Mouse (Mus musculus): Measurements from ENCODE around the gene Rimbp3. TPM values are rescaled to one million over a fixed set of nuclear protein-coding genes. Genes with fewer than 3 reads are reported as not detected.

Rimbp3 gene
- total and polyA plus RNA-seq, 3 experiments: 0.35 to 0.62 TPM; not detected in 1

DNA sequence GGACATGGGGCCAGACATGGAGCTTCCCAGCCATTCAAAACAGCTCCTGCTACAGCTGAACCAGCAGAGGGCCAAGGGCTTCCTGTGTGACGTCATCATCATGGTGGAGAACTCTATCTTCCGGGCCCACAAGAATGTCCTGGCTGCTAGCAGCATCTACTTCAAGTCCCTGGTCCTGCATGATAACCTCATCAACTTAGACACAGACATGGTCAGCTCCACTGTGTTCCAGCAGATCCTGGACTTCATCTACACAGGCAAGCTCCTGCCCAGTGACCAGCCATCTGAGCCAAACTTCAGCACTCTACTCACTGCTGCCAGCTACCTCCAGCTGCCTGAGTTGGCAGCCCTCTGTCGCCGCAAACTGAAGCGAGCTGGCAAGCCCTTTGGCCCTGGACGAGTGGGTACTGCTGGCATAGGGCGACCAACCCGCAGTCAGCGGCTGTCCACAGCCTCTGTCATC lies 49.0 kb downstream of the Rimbp3 start:
- no peaks in the 10 kb centered on the region for H3K27me3 ChIP-seq (ENCODE audit: control insufficient read depth in 1 of 2, insufficient read depth in 2 of 2, low read length in 2 of 2)
- peaks cover 1 to 14% of the 10 kb centered on the region in 2 experiments for H3K36me3 ChIP-seq (ENCODE audit: control insufficient read depth in 1 of 2, insufficient read depth in 2 of 2, low read length in 2 of 2)
- H3K4me1 ChIP-seq (ENCODE audit: control insufficient read depth in 1 of 2, insufficient read depth in 2 of 2, low read length in 2 of 2): peaks cover 11 to 19% of the 10 kb centered on the region in 2 experiments
- DNase-seq (ENCODE audit: low read depth, low spot score): no peak
- peaks cover 4% of the 10 kb centered on the region; the same call in 1 of the 2 replicates for H3K79me2 ChIP-seq (ENCODE audit: control insufficient read depth, insufficient read depth, low read length, poor library complexity)
- H3K27ac ChIP-seq (ENCODE audit: control insufficient read depth, low read depth, low read length): no peak overlapping the region
- H3K9me3 ChIP-seq (replicated peaks; ENCODE audit: insufficient read depth, low read length): no peaks in the 10 kb centered on the region
- TF ChIP-seq BHLHE40 (IDR thresholded peaks at IDR 0.05; ENCODE audit: borderline replicate concordance, low read depth, low read length) (no peak), ZC3H11A (IDR thresholded peaks at IDR 0.05; ENCODE audit: low read depth, low read length) (no peak), NRF1 (IDR thresholded peaks at IDR 0.05; ENCODE audit: insufficient read depth, low read depth, low read length, poor library complexity, severe bottlenecking) (no peak), MYC (IDR thresholded peaks at IDR 0.05; ENCODE audit: low read depth, low read length) (no peak), ETS1 (IDR thresholded peaks at IDR 0.05; ENCODE audit: low read depth, low read length) (no peak), USF2 (IDR thresholded peaks at IDR 0.05; ENCODE audit: borderline replicate concordance in 1 of 2, insufficient read depth in 1 of 2, low read depth in 1 of 2, low read length in 2 of 2) (no peak), TCF12 (IDR thresholded peaks at IDR 0.05; ENCODE audit: low read depth, low read length) (no peak)
- H3K4me3 ChIP-seq (ENCODE audit: control insufficient read depth in 1 of 2, insufficient read depth in 1 of 2, low read depth in 2 of 2, low read length in 2 of 2): no peak overlapping the region
- no peak overlapping the region for H3K9ac ChIP-seq (ENCODE audit: control insufficient read depth, low read depth, low read length, poor library complexity, severe bottlenecking)

DNA sequence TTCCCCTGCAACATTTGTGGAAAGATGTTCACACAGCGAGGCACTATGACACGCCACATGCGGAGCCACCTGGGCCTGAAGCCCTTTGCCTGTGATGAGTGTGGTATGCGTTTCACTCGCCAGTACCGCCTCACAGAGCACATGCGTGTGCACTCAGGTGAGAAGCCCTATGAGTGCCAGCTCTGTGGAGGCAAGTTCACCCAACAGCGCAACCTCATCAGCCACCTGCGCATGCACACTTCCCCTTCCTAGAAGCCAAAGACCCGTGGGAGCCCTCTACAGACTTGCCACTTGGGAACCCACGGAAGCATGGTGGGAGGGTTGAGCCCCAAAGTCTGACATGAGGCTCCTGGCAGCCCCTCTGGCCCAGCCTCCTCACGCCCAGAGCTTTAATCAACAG lies 50.5 kb downstream of the Rimbp3 start:
- no peak overlapping the region for H3K4me3 ChIP-seq (ENCODE audit: control insufficient read depth in 1 of 2, insufficient read depth in 1 of 2, low read depth in 2 of 2, low read length in 2 of 2)
- no peak overlapping the region for H3K9ac ChIP-seq (ENCODE audit: control insufficient read depth, low read depth, low read length, poor library complexity, severe bottlenecking)
- no peak overlapping the region for H3K27ac ChIP-seq (ENCODE audit: control insufficient read depth, low read depth, low read length)
- no peaks in the 10 kb centered on the region for H3K9me3 ChIP-seq (replicated peaks; ENCODE audit: insufficient read depth, low read length)
- TF ChIP-seq HCFC1 (IDR thresholded peaks at IDR 0.05; ENCODE audit: low read depth, low read length): no peak
- no peak for TF ChIP-seq ELF1 (IDR thresholded peaks at IDR 0.05; ENCODE audit: low read depth, low read length)
- TF ChIP-seq ZNF384 (IDR thresholded peaks at IDR 0.05; ENCODE audit: low read depth, low read length): no peak
- no peak for TF ChIP-seq RCOR1 (IDR thresholded peaks at IDR 0.05; ENCODE audit: low read depth, low read length)
- TF ChIP-seq ZMIZ1 (IDR thresholded peaks at IDR 0.05; ENCODE audit: low read depth, low read length): no peak
- no peak for TF ChIP-seq ZKSCAN1 (IDR thresholded peaks at IDR 0.05; ENCODE audit: low read depth, low read length)
- TF ChIP-seq CHD2 (IDR thresholded peaks at IDR 0.05; ENCODE audit: low read length): no peak
- TF ChIP-seq MEF2A (IDR thresholded peaks at IDR 0.05; ENCODE audit: extremely low read depth, insufficient replicate concordance, low read depth, low read length, poor library complexity, severe bottlenecking): no peak
- TF ChIP-seq MAFK (IDR thresholded peaks at IDR 0.05; ENCODE audit: borderline replicate concordance, low read depth, low read length): no peak
- TF ChIP-seq SMC3 (IDR thresholded peaks at IDR 0.05; ENCODE audit: low read depth, low read length): no peak
- no peak for TF ChIP-seq MYC (IDR thresholded peaks at IDR 0.05; ENCODE audit: low read depth, low read length)
- no peak for TF ChIP-seq POLR2A (IDR thresholded peaks at IDR 0.05; ENCODE audit: control insufficient read depth in 1 of 2, insufficient read depth in 1 of 2, low read depth in 1 of 2, low read length in 2 of 2, poor library complexity in 1 of 2)
- TF ChIP-seq RAD21 (IDR thresholded peaks at IDR 0.05; ENCODE audit: low read depth, low read length): no peak
- no peak for TF ChIP-seq JUND (IDR thresholded peaks at IDR 0.05; ENCODE audit: low read depth, low read length)
- TF ChIP-seq GABPA (IDR thresholded peaks at IDR 0.05; ENCODE audit: low read depth, low read length): no peak
- peaks cover 0 to 1% of the 10 kb centered on the region in 2 experiments; a peak in 2 of 4 replicates for H3K36me3 ChIP-seq (ENCODE audit: control insufficient read depth in 1 of 2, insufficient read depth in 2 of 2, low read length in 2 of 2)
- peaks cover 4% of the 10 kb centered on the region; the same call in 1 of the 2 replicates for H3K79me2 ChIP-seq (ENCODE audit: control insufficient read depth, insufficient read depth, low read length, poor library complexity)
- H3K4me1 ChIP-seq (ENCODE audit: control insufficient read depth in 1 of 2, insufficient read depth in 2 of 2, low read length in 2 of 2): peaks cover 0 to 4% of the 10 kb centered on the region in 2 experiments; a peak in 1 of 4 replicates
- no peak for DNase-seq (ENCODE audit: low read depth, low spot score)
- H3K27me3 ChIP-seq (ENCODE audit: control insufficient read depth in 1 of 2, insufficient read depth in 2 of 2, low read length in 2 of 2): no peaks in the 10 kb centered on the region
